Mouse (Mus musculus): Measurements from ENCODE around the gene Gm5089.

DNA sequence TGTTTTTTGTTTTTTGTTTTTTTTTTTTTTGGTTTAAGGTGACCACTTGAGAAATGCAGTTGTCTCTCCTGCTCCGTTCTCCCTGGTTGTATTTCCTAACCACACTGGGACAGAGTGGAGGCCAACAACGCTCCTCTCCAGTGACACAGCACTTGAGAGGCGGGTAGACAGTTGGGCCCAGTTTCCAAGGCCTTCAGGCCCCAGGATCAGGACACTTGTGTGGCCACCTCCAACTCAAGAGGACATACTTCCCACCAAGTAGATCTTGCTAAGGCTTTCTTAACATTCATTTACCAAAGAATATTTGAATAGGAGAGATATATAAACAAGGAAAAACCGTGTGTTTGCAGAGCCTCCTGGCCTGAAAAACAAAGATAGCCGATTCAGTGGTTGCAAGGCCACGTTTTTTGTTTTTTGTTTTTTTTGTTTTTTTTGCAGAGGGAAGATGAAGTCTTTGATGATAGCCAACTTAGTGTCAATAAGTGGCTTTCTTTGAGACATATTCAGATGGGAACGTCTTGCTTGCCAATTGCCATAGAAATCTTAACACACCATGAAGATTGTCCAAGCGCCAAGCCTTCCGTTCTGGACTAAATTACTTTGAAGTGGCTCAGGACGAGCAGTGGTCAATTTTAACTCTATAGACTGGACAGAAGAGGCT, 4.1 kb upstream of the Gm5089 start:
- TF ChIP-seq POLR2A (IDR thresholded peaks at IDR 0.05; ENCODE audit: low read depth, low read length): no peak
- no peak for TF ChIP-seq CTCF (IDR thresholded peaks at IDR 0.05; ENCODE audit: extremely low read depth, insufficient read length, insufficient replicate concordance, low read depth, low read length)
